Mouse (Mus musculus) hindbrain, embryonic 16.5 days (tissue): ENCODE results near the gene Zfp827. TPM values are rescaled to one million over a fixed set of nuclear protein-coding genes. Genes with fewer than 3 reads are reported as not detected.

Source experiments
- ATAC-seq: fragments of 200-750 bp; cut with Nextera tagmentation; 2 replicates; pipeline ENCODE4 v1.8.0; 2017; ENCODE audit warnings: moderate TSS enrichment, moderate library complexity
- H3K27ac ChIP-seq: fragments of 300-500 bp; sonication (generic); 2 replicates; pipeline ENCODE4 v1.5.1; 2014; ENCODE audit warnings: low read depth, mild to moderate bottlenecking, control low read depth, low read length, moderate library complexity
- H3K27me3 ChIP-seq: fragments of 300-500 bp; sonication (generic); replicated peaks from 2 replicates; pipeline ENCODE4 v1.6.1; 2014; ENCODE audit warnings: low read length; ENCODE audit not compliant: control insufficient read depth, insufficient read depth
- H3K36me3 ChIP-seq: fragments of 300-500 bp; sonication (generic); 2 replicates; pipeline ENCODE4 v1.6.1; 2014; ENCODE audit warnings: mild to moderate bottlenecking, low read length, moderate library complexity, mixed read lengths; ENCODE audit not compliant: control insufficient read depth, insufficient read depth
- H3K4me1 ChIP-seq: fragments of 300-500 bp; sonication (generic); 2 replicates; pipeline ENCODE4 v1.6.1; 2014; ENCODE audit warnings: low read depth, low read length; ENCODE audit not compliant: control insufficient read depth, insufficient read depth
- H3K4me2 ChIP-seq: fragments of 300-500 bp; sonication (generic); 2 replicates; pipeline ENCODE4 v1.6.1; 2014; ENCODE audit warnings: mild to moderate bottlenecking, low read length, control low read depth, moderate library complexity
- H3K4me3 ChIP-seq: fragments of 300-500 bp; sonication (generic); 2 replicates; pipeline ENCODE4 v1.5.1; 2014; ENCODE audit warnings: mild to moderate bottlenecking, low read length, control low read depth, moderate library complexity
- H3K9ac ChIP-seq: fragments of 300-500 bp; sonication (generic); 2 replicates; pipeline ENCODE4 v1.6.1; 2014; ENCODE audit warnings: low read depth, mild to moderate bottlenecking, control low read depth, low read length, moderate library complexity
- H3K9me3 ChIP-seq: fragments of 300-500 bp; sonication (generic); 2 replicates; pipeline ENCODE4 v1.6.1; 2014; ENCODE audit warnings: mild to moderate bottlenecking, low read length, moderate library complexity; ENCODE audit not compliant: control insufficient read depth
- WGBS: fragments of 180-500 bp; shearing (Covaris S2); extraction: QIAGEN DNeasy Blood & Tissue Kit; methylation state at CpG from one replicate; pipeline ENCODE4 v1.1.7; 2014; 5-methylcytosine and 5-hydroxymethylcytosine counted together
- polyA plus RNA-seq: library from polyadenylated mRNA; unstranded; fragments of >200 nt; fragmentation: Nextera tagmentation; extraction: Ambion mirVana; gene quantifications from 2 replicates; pipeline ENCODE4 v1.2.1, GENCODE M21; 2015

Zfp827 gene
- polyA plus RNA-seq, 1 experiment from 2014 or later = 9.2 TPM

GRCm38 (mm10) chr8:79143729-79144128, 115.5 kb downstream of the Zfp827 start:
- ATAC-seq = no peak
- Histone ChIP-seq H3K4me1 (no peaks in the 10 kb centered on the region; the same call in 1 of the 2 replicates), H3K36me3 (peaks cover 6% of the 10 kb centered on the region), H3K4me2 (no peak overlapping the region), H3K9ac (no peak overlapping the region), H3K4me3 (no peak overlapping the region), H3K9me3 (no peaks in the 10 kb centered on the region), H3K27me3 (no peaks in the 10 kb centered on the region), H3K27ac (no peak overlapping the region)
- WGBS = 89% methylated on average over 3 of the region's 3 CpGs

GRCm38 (mm10) chr8:79145210-79145609, 117.0 kb downstream of the Zfp827 start:
- ATAC-seq = peak; percentile 93
- peak overlapping the region; percentile 34; the same call in 1 of the 2 replicates for H3K27ac ChIP-seq
- 54% methylated on average over 8 of the region's 8 CpGs for WGBS

GRCm38 (mm10) chr8:79145626-79146025, 117.4 kb downstream of the Zfp827 start:
- Histone ChIP-seq H3K4me3 (no peak overlapping the region), H3K36me3 (no peaks in the 10 kb centered on the region), H3K27ac (no peak overlapping the region), H3K4me2 (no peak overlapping the region), H3K27me3 (no peaks in the 10 kb centered on the region), H3K4me1 (no peaks in the 10 kb centered on the region; the same call in 1 of the 2 replicates), H3K9me3 (no peaks in the 10 kb centered on the region), H3K9ac (no peak overlapping the region)
- WGBS = 88% methylated on average over 10 of the region's 10 CpGs
- peak; percentile 15; the same call in 1 of the 2 replicates for ATAC-seq

More at GRCm38 (mm10) chr8:79145210-79145609, 117.0 kb downstream of the Zfp827 start:
- no peaks in the 10 kb centered on the region for H3K36me3 ChIP-seq
- H3K9ac ChIP-seq = no peak overlapping the region
- H3K4me1 ChIP-seq = no peaks in the 10 kb centered on the region; the same call in 1 of the 2 replicates
- H3K9me3 ChIP-seq = no peaks in the 10 kb centered on the region
- no peak overlapping the region for H3K4me2 ChIP-seq
- H3K4me3 ChIP-seq = no peak overlapping the region
- no peaks in the 10 kb centered on the region for H3K27me3 ChIP-seq

GRCm38 (mm10) chr8:79148799-79149198, 120.6 kb downstream of the Zfp827 start:
- no peak overlapping the region for H3K4me3 ChIP-seq
- ATAC-seq = no peak
- WGBS = 90% methylated on average over 10 of the region's 10 CpGs

GRCm38 (mm10) chr8:79149880-79150279, 121.6 kb downstream of the Zfp827 start:
- WGBS = 92% methylated on average over 10 of the region's 10 CpGs
- Histone ChIP-seq H3K4me1 (no peaks in the 10 kb centered on the region; the same call in 1 of the 2 replicates), H3K4me3 (no peak overlapping the region), H3K4me2 (no peak overlapping the region), H3K27ac (no peak overlapping the region), H3K9me3 (no peaks in the 10 kb centered on the region), H3K9ac (no peak overlapping the region), H3K27me3 (no peaks in the 10 kb centered on the region), H3K36me3 (no peaks in the 10 kb centered on the region)
- no peak for ATAC-seq

More at GRCm38 (mm10) chr8:79148799-79149198, 120.6 kb downstream of the Zfp827 start:
- Histone ChIP-seq H3K4me2 (no peak overlapping the region), H3K9ac (no peak overlapping the region), H3K36me3 (no peaks in the 10 kb centered on the region), H3K27me3 (no peaks in the 10 kb centered on the region), H3K4me1 (no peaks in the 10 kb centered on the region; the same call in 1 of the 2 replicates), H3K27ac (no peak overlapping the region), H3K9me3 (no peaks in the 10 kb centered on the region)

- ATAC-seq = no peak
- Histone ChIP-seq H3K27me3 (no peaks in the 10 kb centered on the region), H3K27ac (no peak overlapping the region), H3K4me1 (no peaks in the 10 kb centered on the region), H3K4me3 (no peak overlapping the region), H3K9ac (no peak overlapping the region), H3K9me3 (no peaks in the 10 kb centered on the region), H3K36me3 (no peaks in the 10 kb centered on the region), H3K4me2 (no peak overlapping the region)
- WGBS = 77% methylated on average over 11 of the region's 11 CpGs
Observed at GRCm38 (mm10) chr8:79150544-79151192, 122.4 kb downstream of the Zfp827 start.

- Histone ChIP-seq H3K27me3 (no peaks in the 10 kb centered on the region), H3K4me2 (no peak overlapping the region), H3K9ac (no peak overlapping the region), H3K27ac (no peak overlapping the region), H3K36me3 (peaks cover 3% of the 10 kb centered on the region), H3K9me3 (no peaks in the 10 kb centered on the region), H3K4me1 (no peaks in the 10 kb centered on the region), H3K4me3 (no peak overlapping the region)
- ATAC-seq = no peak
- 85% methylated on average over 4 of the region's 4 CpGs for WGBS
Observed at GRCm38 (mm10) chr8:79151644-79152043, 123.4 kb downstream of the Zfp827 start.

GRCm38 (mm10) chr8:79153201-79153600, 125.0 kb downstream of the Zfp827 start:
- no peaks in the 10 kb centered on the region for H3K9me3 ChIP-seq
- WGBS = 96% methylated on average over 1 of the region's 1 CpGs

GRCm38 (mm10) chr8:79153637-79154036, 125.4 kb downstream of the Zfp827 start:
- H3K27ac ChIP-seq = no peak overlapping the region
- peaks cover 8% of the 10 kb centered on the region for H3K36me3 ChIP-seq
- no peaks in the 10 kb centered on the region for H3K4me1 ChIP-seq
- H3K9me3 ChIP-seq = no peaks in the 10 kb centered on the region
- no peaks in the 10 kb centered on the region for H3K27me3 ChIP-seq
- no peak overlapping the region for H3K9ac ChIP-seq
- no peak overlapping the region for H3K4me2 ChIP-seq
- H3K4me3 ChIP-seq = no peak overlapping the region
- WGBS = 81% methylated on average over 4 of the region's 4 CpGs
- ATAC-seq = no peak

More at GRCm38 (mm10) chr8:79153201-79153600, 125.0 kb downstream of the Zfp827 start:
- H3K27ac ChIP-seq = no peak overlapping the region
- H3K36me3 ChIP-seq = peaks cover 8% of the 10 kb centered on the region
- ATAC-seq = 0 out of 2 replicates have a peak, but pooled peaks have one; percentile 9
- H3K4me3 ChIP-seq = no peak overlapping the region
- H3K27me3 ChIP-seq = no peaks in the 10 kb centered on the region
- H3K4me2 ChIP-seq = no peak overlapping the region
- H3K9ac ChIP-seq = no peak overlapping the region
- no peaks in the 10 kb centered on the region for H3K4me1 ChIP-seq
